Comparison of ENCODE assay signal across 15 mouse cellular contexts in the genomic region with DNA sequence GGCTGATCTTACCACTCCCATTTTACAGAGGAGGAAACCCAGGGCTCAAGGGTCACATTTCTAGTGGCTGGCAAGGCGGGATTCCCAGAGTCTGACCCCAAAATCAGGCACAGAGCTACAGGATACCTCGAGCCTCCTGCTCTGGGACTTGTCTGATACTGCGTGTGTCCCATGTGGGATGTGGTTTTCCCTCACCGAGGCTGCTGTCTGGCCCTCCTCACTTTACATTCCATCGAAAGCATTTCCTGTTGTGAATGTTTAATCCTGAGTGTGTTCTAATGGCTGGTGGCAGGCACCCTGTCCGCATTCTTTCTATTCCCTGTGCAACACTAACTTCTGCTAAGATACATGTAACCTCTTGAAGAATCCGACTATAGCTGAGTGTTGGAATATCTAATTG. TPM values are rescaled to one million over a fixed set of nuclear protein-coding genes. Genes with fewer than 3 reads are reported as not detected.
DNase-seq lines count a peak whose midpoint lies in the region; ATAC-seq and TF ChIP-seq lines count a peak whose summit lies in the region.
"Had no signal": no experiment of that assay in that cellular context is flagged by ENCODE, and none has a peak within 500 bp of the region (broad histone marks: within the 10 kb centered on the region; RNA-seq: fewer than 3 reads in every experiment).

No protein-coding gene starts in this region.

- H3K27me3 ChIP-seq in forebrain, embryonic 14.5 days (replicated peaks; ENCODE audit: control insufficient read depth, insufficient read depth, low read length), result no peaks in the 10 kb centered on the region
- no peaks in the 10 kb centered on the region for H3K27me3 ChIP-seq in forebrain, embryonic 15.5 days
- no peaks in the 10 kb centered on the region for H3K27me3 ChIP-seq in lung, embryonic 14.5 days (ENCODE audit: insufficient read depth, low read length)
- H3K27me3 ChIP-seq in kidney, embryonic 14.5 days (ENCODE audit: control insufficient read depth, insufficient read depth, low read length), result no peaks in the 10 kb centered on the region
- H3K27me3 ChIP-seq in stomach, embryonic 15.5 days (replicated peaks), result no peaks in the 10 kb centered on the region
- no peaks in the 10 kb centered on the region for H3K27me3 ChIP-seq in hindbrain, postnatal 0 days (ENCODE audit: insufficient read depth, low read length)
- H3K27me3 ChIP-seq: lung, embryonic 15.5 days had no signal

- DNase-seq in forebrain, embryonic 14.5 days (ENCODE audit: low spot score), result no peak
- DNase-seq in lung, embryonic 14.5 days, result no peak
- DNase-seq in lung, adult 18-20 months, result no peak
- DNase-seq in spleen, postnatal 14 days (ENCODE audit: low spot score in 2 of 2), result no peak
- no peak for DNase-seq in hindbrain, postnatal 0 days (ENCODE audit: low spot score)
- DNase-seq: B cell, adult 2 months; cerebellum, adult 11-12 months; heart, postnatal 14 days; thymus, adult 2 months had no signal

- no peak overlapping the region for H3K4me3 ChIP-seq in forebrain, embryonic 14.5 days (ENCODE audit: low read depth, low read length)
- no peak overlapping the region for H3K4me3 ChIP-seq in forebrain, embryonic 15.5 days
- H3K4me3 ChIP-seq in lung, embryonic 14.5 days (ENCODE audit: low read depth, low read length), result no peak overlapping the region
- H3K4me3 ChIP-seq in kidney, embryonic 14.5 days (ENCODE audit: low read length), result no peak overlapping the region
- no peak overlapping the region for H3K4me3 ChIP-seq in stomach, embryonic 15.5 days (replicated peaks)
- no peak overlapping the region for H3K4me3 ChIP-seq in hindbrain, postnatal 0 days (ENCODE audit: low read length)
- H3K4me3 ChIP-seq: lung, embryonic 15.5 days had no signal

- no peaks in the 10 kb centered on the region for H3K36me3 ChIP-seq in forebrain, embryonic 14.5 days (ENCODE audit: control insufficient read depth, insufficient read depth, low read length)
- H3K36me3 ChIP-seq in forebrain, embryonic 15.5 days, result no peaks in the 10 kb centered on the region
- H3K36me3 ChIP-seq in lung, embryonic 14.5 days (ENCODE audit: insufficient read depth), result peaks cover 53% of the 10 kb centered on the region
- peaks cover 10% of the 10 kb centered on the region; the same call in 1 of the 2 replicates for H3K36me3 ChIP-seq in kidney, embryonic 14.5 days (ENCODE audit: control insufficient read depth, insufficient read depth, low read length)
- no peaks in the 10 kb centered on the region; the same call in 1 of the 2 replicates for H3K36me3 ChIP-seq in stomach, embryonic 15.5 days
- H3K36me3 ChIP-seq in hindbrain, postnatal 0 days (ENCODE audit: insufficient read depth, low read length), result no peaks in the 10 kb centered on the region
- H3K36me3 ChIP-seq: G1E had no signal

- H3K4me2 ChIP-seq in forebrain, embryonic 14.5 days (ENCODE audit: low read length), result no peak overlapping the region
- H3K4me2 ChIP-seq in forebrain, embryonic 15.5 days (replicated peaks), result no peak overlapping the region
- no peak overlapping the region for H3K4me2 ChIP-seq in lung, embryonic 14.5 days
- H3K4me2 ChIP-seq in kidney, embryonic 14.5 days (replicated peaks; ENCODE audit: low read depth, low read length), result no peak overlapping the region
- H3K4me2 ChIP-seq in stomach, embryonic 15.5 days, result no peak overlapping the region
- no peak overlapping the region for H3K4me2 ChIP-seq in hindbrain, postnatal 0 days (ENCODE audit: low read depth, low read length)
- H3K4me2 ChIP-seq: lung, embryonic 15.5 days; midbrain, embryonic 11.5 days had no signal

- no peak for TF ChIP-seq CTCF in lung, embryonic 14.5 days (IDR thresholded peaks at IDR 0.05; ENCODE audit: low read depth)
- TF ChIP-seq CTCF in hindbrain, postnatal 0 days (IDR thresholded peaks at IDR 0.05; ENCODE audit: low read depth), result no peak

- peaks cover 8% of the 10 kb centered on the region for H3K4me1 ChIP-seq in forebrain, embryonic 14.5 days (ENCODE audit: control insufficient read depth, insufficient read depth, low read length)
- peaks cover 26% of the 10 kb centered on the region for H3K4me1 ChIP-seq in forebrain, embryonic 15.5 days
- peaks cover 7% of the 10 kb centered on the region for H3K4me1 ChIP-seq in lung, embryonic 14.5 days (ENCODE audit: insufficient read depth)
- peaks cover 37% of the 10 kb centered on the region for H3K4me1 ChIP-seq in kidney, embryonic 14.5 days (ENCODE audit: control insufficient read depth, insufficient read depth, low read length)
- peaks cover 27% of the 10 kb centered on the region for H3K4me1 ChIP-seq in stomach, embryonic 15.5 days
- 0 out of 2 replicates have a peak, but pooled peaks cover 3% of the 10 kb centered on the region for H3K4me1 ChIP-seq in hindbrain, postnatal 0 days (ENCODE audit: insufficient read depth, low read length)

- no peak for ATAC-seq in forebrain, embryonic 14.5 days
- no peak for ATAC-seq in forebrain, embryonic 15.5 days (replicated peaks)
- no peak for ATAC-seq in lung, embryonic 14.5 days (ENCODE audit: insufficient read depth)
- no peak for ATAC-seq in kidney, embryonic 14.5 days (ENCODE audit: low FRiP score, low TSS enrichment)
- ATAC-seq in stomach, embryonic 15.5 days (ENCODE audit: insufficient read depth, low FRiP score, low read depth), result no peak
- no peak for ATAC-seq in hindbrain, postnatal 0 days

- 77% methylated on average over 7 of the region's 7 CpGs for WGBS in forebrain, embryonic 14.5 days
- WGBS in forebrain, embryonic 15.5 days, result 71% methylated on average over 7 of the region's 7 CpGs
- WGBS in lung, embryonic 14.5 days, result 19% methylated on average over 7 of the region's 7 CpGs
- WGBS in kidney, embryonic 14.5 days, result 28% methylated on average over 7 of the region's 7 CpGs
- 28% methylated on average over 7 of the region's 7 CpGs for WGBS in stomach, embryonic 15.5 days
- WGBS in hindbrain, postnatal 0 days, result 59% methylated on average over 7 of the region's 7 CpGs

- no peaks in the 10 kb centered on the region for H3K9me3 ChIP-seq in forebrain, embryonic 14.5 days (replicated peaks; ENCODE audit: control insufficient read depth, low read length)
- H3K9me3 ChIP-seq in forebrain, embryonic 15.5 days, result no peaks in the 10 kb centered on the region
- no peaks in the 10 kb centered on the region for H3K9me3 ChIP-seq in lung, embryonic 14.5 days (ENCODE audit: low read depth, low read length)
- H3K9me3 ChIP-seq in kidney, embryonic 14.5 days (ENCODE audit: control insufficient read depth, low read length), result no peaks in the 10 kb centered on the region
- no peaks in the 10 kb centered on the region for H3K9me3 ChIP-seq in stomach, embryonic 15.5 days
- no peaks in the 10 kb centered on the region for H3K9me3 ChIP-seq in hindbrain, postnatal 0 days (ENCODE audit: low read length)
- H3K9me3 ChIP-seq: lung, embryonic 15.5 days had no signal

- peak overlapping the region; percentile 11; the same call in 1 of the 2 replicates for H3K27ac ChIP-seq in forebrain, embryonic 14.5 days (ENCODE audit: low read depth, low read length)
- H3K27ac ChIP-seq in forebrain, embryonic 15.5 days (replicated peaks), result no peak overlapping the region; the same call in 1 of the 2 replicates
- H3K27ac ChIP-seq in lung, embryonic 14.5 days (ENCODE audit: low read depth), result peak overlapping the region; percentile 28
- peak overlapping the region; percentile 59; the same call in 1 of the 2 replicates for H3K27ac ChIP-seq in kidney, embryonic 14.5 days (ENCODE audit: low read depth, low read length)
- H3K27ac ChIP-seq in stomach, embryonic 15.5 days, result peak overlapping the region; percentile 36
- H3K27ac ChIP-seq in hindbrain, postnatal 0 days, result no peak overlapping the region
- H3K27ac ChIP-seq: lung, embryonic 15.5 days had no signal

- no peak overlapping the region for H3K9ac ChIP-seq in forebrain, embryonic 14.5 days (ENCODE audit: low read length)
- no peak overlapping the region for H3K9ac ChIP-seq in forebrain, embryonic 15.5 days (replicated peaks)
- H3K9ac ChIP-seq in lung, embryonic 14.5 days, result no peak overlapping the region
- H3K9ac ChIP-seq in kidney, embryonic 14.5 days (ENCODE audit: low read depth, low read length), result no peak overlapping the region
- H3K9ac ChIP-seq in stomach, embryonic 15.5 days, result no peak overlapping the region
- H3K9ac ChIP-seq in hindbrain, postnatal 0 days (replicated peaks; ENCODE audit: low read length), result no peak overlapping the region
- H3K9ac ChIP-seq: lung, embryonic 15.5 days had no signal

RNA-seq across cellular contexts. Expression of a gene that starts 24.3 kb away (rescaled TPM):
- polyA plus RNA-seq in forebrain, embryonic 14.5 days (2014; fragmentation: Nextera tagmentation; extraction: Ambion mirVana), result 0.57 and 1.0 TPM in 2 replicates
- polyA plus RNA-seq in forebrain, embryonic 15.5 days (2015; fragmentation: Nextera tagmentation; extraction: Ambion mirVana), result 1.3 and 1.4 TPM in 2 replicates
- 23.1 and 25.8 TPM in 2 replicates for polyA plus RNA-seq in lung, embryonic 14.5 days (2014; fragmentation: Nextera tagmentation; extraction: Ambion mirVana)
- polyA plus RNA-seq in kidney, embryonic 14.5 days (2014; fragmentation: Nextera tagmentation; extraction: Ambion mirVana), result 8.8 and 10.6 TPM in 2 replicates
- polyA plus RNA-seq in stomach, embryonic 15.5 days (2015; fragmentation: Nextera tagmentation; extraction: Ambion mirVana), result 17.4 and 18.6 TPM in 2 replicates
- total RNA-seq in hindbrain, postnatal 0 days (2014; rRNA removed), result 5.8 and 9.5 TPM in 2 replicates
- polyA plus RNA-seq in hindbrain, postnatal 0 days (2015; fragmentation: Nextera tagmentation; extraction: Ambion mirVana), result 1.4 and 1.9 TPM in 2 replicates
- polyA plus RNA-seq: G1E had no signal

Comparison
In these comparisons a context has a peak if more than half of its experiments do, and no peak if none do; other contexts are left out.
1. H3K27ac ChIP-seq: peak in forebrain, embryonic 14.5 days (single experiment), lung, embryonic 14.5 days (single experiment), kidney, embryonic 14.5 days (single experiment) and stomach, embryonic 15.5 days (single experiment); none in forebrain, embryonic 15.5 days (single experiment) and hindbrain, postnatal 0 days (single experiment).